Comparison of ENCODE assay signal across 8 mouse cellular contexts in genomic region chr17:56470001-56470436, GRCm38 (mm10). TPM values are rescaled to one million over a fixed set of nuclear protein-coding genes. Genes with fewer than 3 reads are reported as not detected.
DNase-seq lines count a peak whose midpoint lies in the region; ATAC-seq lines count a peak whose summit lies in the region.

No protein-coding gene starts in this region.

- peaks cover 73% of the 10 kb centered on the region for H3K4me1 ChIP-seq in kidney, embryonic 14.5 days (ENCODE audit: control insufficient read depth, insufficient read depth, low read length)
- peaks cover 84% of the 10 kb centered on the region for H3K4me1 ChIP-seq in hindbrain, embryonic 10.5 days (replicated peaks)
- H3K4me1 ChIP-seq in liver, embryonic 12.5 days, result peaks cover 63% of the 10 kb centered on the region

- peak overlapping the region; percentile 65 for H3K27ac ChIP-seq in kidney, embryonic 14.5 days (ENCODE audit: low read depth, low read length)
- H3K27ac ChIP-seq in hindbrain, embryonic 10.5 days, result peak overlapping the region; percentile 74
- H3K27ac ChIP-seq in liver, embryonic 12.5 days, result peak overlapping the region; percentile 1; the same call in 1 of the 2 replicates

- ATAC-seq in kidney, embryonic 14.5 days (ENCODE audit: low FRiP score, low TSS enrichment), result peak; percentile 17
- ATAC-seq in liver, embryonic 12.5 days, result no peak

- no peaks in the 10 kb centered on the region for H3K9me3 ChIP-seq in kidney, embryonic 14.5 days (ENCODE audit: control insufficient read depth, low read length)
- peaks cover 5% of the 10 kb centered on the region; the same call in 1 of the 2 replicates for H3K9me3 ChIP-seq in hindbrain, embryonic 10.5 days
- no peaks in the 10 kb centered on the region for H3K9me3 ChIP-seq in liver, embryonic 12.5 days (replicated peaks)

- peak overlapping the region; percentile 45 for H3K9ac ChIP-seq in kidney, embryonic 14.5 days (ENCODE audit: low read depth, low read length)
- peak overlapping the region; percentile 39; the same call in 1 of the 2 replicates for H3K9ac ChIP-seq in liver, embryonic 12.5 days

- H3K4me2 ChIP-seq in kidney, embryonic 14.5 days (replicated peaks; ENCODE audit: low read depth, low read length), result peak overlapping the region; percentile 59
- H3K4me2 ChIP-seq in liver, embryonic 12.5 days, result peak overlapping the region; percentile 61

- no peaks in the 10 kb centered on the region for H3K36me3 ChIP-seq in kidney, embryonic 14.5 days (ENCODE audit: control insufficient read depth, insufficient read depth, low read length)
- H3K36me3 ChIP-seq in hindbrain, embryonic 10.5 days, result peaks cover 21% of the 10 kb centered on the region
- no peaks in the 10 kb centered on the region for H3K36me3 ChIP-seq in liver, embryonic 12.5 days

- peaks cover 6% of the 10 kb centered on the region for H3K27me3 ChIP-seq in kidney, embryonic 14.5 days (ENCODE audit: control insufficient read depth, insufficient read depth, low read length)
- peaks cover 50% of the 10 kb centered on the region for H3K27me3 ChIP-seq in hindbrain, embryonic 10.5 days (ENCODE audit: insufficient read depth, poor library complexity, severe bottlenecking)
- peaks cover 79% of the 10 kb centered on the region for H3K27me3 ChIP-seq in liver, embryonic 12.5 days (replicated peaks)

- no peak for DNase-seq in kidney, adult 8-10 months
- DNase-seq in hindbrain, embryonic 10.5 days (ENCODE audit: low spot score), result no peak
- peak; percentile 69 for DNase-seq in retina, postnatal 1 day
- no peak for DNase-seq in left cerebral cortex, adult 11 months (ENCODE audit: low spot score)
- no peak for DNase-seq in ovary, postnatal 36 days (ENCODE audit: low spot score)
- DNase-seq in urinary bladder, adult 18-20 months (ENCODE audit: low spot score in 2 of 2), result no peak

- H3K4me3 ChIP-seq in kidney, embryonic 14.5 days (ENCODE audit: low read length), result peak overlapping the region; percentile 32
- H3K4me3 ChIP-seq in hindbrain, embryonic 10.5 days, result peak overlapping the region; percentile 43
- H3K4me3 ChIP-seq in liver, embryonic 12.5 days, result peak overlapping the region; percentile 40

- 1% methylated on average over 26 of the region's 26 CpGs for WGBS in kidney, embryonic 14.5 days
- WGBS in hindbrain, embryonic 10.5 days, result 6% methylated on average over 26 of the region's 26 CpGs
- 3% methylated on average over 26 of the region's 26 CpGs for WGBS in liver, embryonic 12.5 days (ENCODE audit: insufficient replicate concordance)

RNA-seq across cellular contexts. Expression of gene Ptprs, which starts 6.3 kb away (rescaled TPM):
- polyA plus RNA-seq in kidney, embryonic 14.5 days (2014; fragmentation: Nextera tagmentation; extraction: Ambion mirVana), result 115 and 122 TPM in 2 replicates
- 109 and 172 TPM in 2 replicates for polyA plus RNA-seq in hindbrain, embryonic 10.5 days (2016; fragmentation: Nextera tagmentation; extraction: Ambion mirVana)
- 19.3 and 21.2 TPM in 2 replicates for polyA plus RNA-seq in liver, embryonic 12.5 days (2016; fragmentation: Nextera tagmentation; extraction: Ambion mirVana)

RNA-seq across cellular contexts. Expression of gene Znrf4, which starts 42.2 kb away (rescaled TPM):
- not detected in 2 replicates for polyA plus RNA-seq in kidney, embryonic 14.5 days (2014; fragmentation: Nextera tagmentation; extraction: Ambion mirVana)
- not detected in 2 replicates for polyA plus RNA-seq in hindbrain, embryonic 10.5 days (2016; fragmentation: Nextera tagmentation; extraction: Ambion mirVana)
- polyA plus RNA-seq in liver, embryonic 12.5 days (2016; fragmentation: Nextera tagmentation; extraction: Ambion mirVana), result not detected in 2 replicates

Comparison
In these comparisons a context has a peak if more than half of its experiments do, and no peak if none do; other contexts are left out.
1. H3K27ac ChIP-seq: peak in every context shown above with its lines; median percentile 74 in hindbrain, embryonic 10.5 days; 65 in kidney, embryonic 14.5 days; 1 in liver, embryonic 12.5 days.